10 mouse cellular contexts compared by ENCODE assay signal in the genomic region with DNA sequence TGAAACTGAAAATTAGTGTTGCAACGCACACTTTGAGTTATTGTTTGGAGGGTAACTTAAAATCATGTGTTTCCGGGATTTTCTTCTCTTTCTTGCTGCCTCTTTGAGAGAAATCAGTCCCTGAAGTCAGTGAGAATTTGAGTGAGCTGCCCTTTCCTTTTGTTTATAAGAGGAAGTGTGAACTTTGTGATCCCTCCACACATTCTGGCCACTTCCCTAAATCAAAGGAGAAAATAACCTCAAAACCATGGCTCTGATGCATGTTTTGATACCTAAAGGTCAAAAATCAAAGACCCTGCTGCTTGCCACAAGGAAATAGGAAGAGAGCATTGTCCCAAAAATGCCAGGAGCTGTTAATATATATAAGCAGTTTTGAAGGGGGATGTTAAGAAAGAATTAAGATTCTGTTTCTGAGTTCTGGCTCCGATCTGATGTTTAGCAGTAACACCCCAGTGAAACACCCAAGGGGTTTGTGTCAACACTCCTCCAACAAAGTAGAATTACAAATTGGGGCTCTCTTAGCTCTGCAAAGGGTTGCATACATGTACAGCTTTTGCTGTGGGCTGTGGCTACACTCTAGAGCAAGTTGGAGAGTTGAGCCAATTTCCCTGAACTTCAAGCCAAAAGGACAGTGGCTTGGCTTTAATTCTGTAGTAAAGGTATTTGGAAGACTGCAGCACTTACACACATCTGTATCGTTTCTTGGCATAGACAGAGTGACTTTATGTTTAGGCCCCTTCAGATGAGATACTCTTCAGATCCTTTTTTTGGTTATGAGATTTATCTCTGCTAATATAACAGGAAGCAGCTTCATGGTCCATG.
A peak's percentile ranks its signal among the peaks of the same experiment; 100 is the strongest.
DNase-seq lines count a peak whose midpoint lies in the region; ATAC-seq and TF ChIP-seq lines count a peak whose summit lies in the region.
"Had no signal": no experiment of that assay in that cellular context is flagged by ENCODE, and none has a peak within 500 bp of the region (broad histone marks: within the 10 kb centered on the region; RNA-seq: fewer than 3 reads in every experiment).

No protein-coding gene starts in this region.

- no peak for TF ChIP-seq POLR2A in bone marrow, adult 2 months (IDR thresholded peaks at IDR 0.05; ENCODE audit: borderline replicate concordance, control insufficient read depth, low read depth, low read length)

- no peaks in the 10 kb centered on the region for H3K9me3 ChIP-seq in heart, embryonic 12.5 days (replicated peaks)
- H3K9me3 ChIP-seq: midbrain, embryonic 10.5 days had no signal

- no peaks in the 10 kb centered on the region for H3K27me3 ChIP-seq in heart, embryonic 12.5 days (replicated peaks)

- no peak for TF ChIP-seq CTCF in layer of hippocampus, adult 2 months (conservative IDR thresholded peaks at IDR 0.05)
- TF ChIP-seq CTCF in bone marrow, adult 2 months (IDR thresholded peaks at IDR 0.05; ENCODE audit: control insufficient read depth, insufficient read depth, low read length) = no peak

- H3K9ac ChIP-seq in heart, embryonic 12.5 days = no peak overlapping the region

- WGBS in bone marrow, adult 2 months = 22% methylated on average over 4 of the region's 4 CpGs
- WGBS in heart, embryonic 12.5 days = 61% methylated on average over 4 of the region's 4 CpGs

- no peak overlapping the region for H3K4me2 ChIP-seq in heart, embryonic 12.5 days

- H3K27ac ChIP-seq in layer of hippocampus, adult 2 months = peak overlapping the region; percentile 57; the same call in 1 of the 2 replicates
- peak overlapping the region; percentile 60; the same call in 1 of the 2 replicates for H3K27ac ChIP-seq in bone marrow, adult 2 months (ENCODE audit: control insufficient read depth, insufficient read depth, low read depth, low read length, poor library complexity)
- H3K27ac ChIP-seq in heart, embryonic 12.5 days (ENCODE audit: poor library complexity, severe bottlenecking) = peak overlapping the region; percentile 67
- H3K27ac ChIP-seq: midbrain, embryonic 10.5 days had no signal

- H3K4me1 ChIP-seq in bone marrow, adult 2 months (ENCODE audit: control insufficient read depth, insufficient read depth, low read length) = peaks cover 6% of the 10 kb centered on the region; the same call in 1 of the 2 replicates
- peaks cover 27% of the 10 kb centered on the region for H3K4me1 ChIP-seq in heart, embryonic 12.5 days (replicated peaks)

- no peaks in the 10 kb centered on the region for H3K36me3 ChIP-seq in heart, embryonic 12.5 days
- H3K36me3 ChIP-seq: midbrain, embryonic 10.5 days had no signal

- no peak for ATAC-seq in heart, embryonic 12.5 days (ENCODE audit: insufficient number of reproducible peaks, low FRiP score)
- peak; percentile 56 for ATAC-seq in megakaryocyte progenitor cell, adult 5-6 weeks (replicated peaks; ENCODE audit: poor library complexity)

- no peak for DNase-seq in layer of hippocampus, adult 2 months (ENCODE audit: low spot score in 2 of 2)
- no peak for DNase-seq in layer of hippocampus, postnatal 36 days
- DNase-seq in urinary bladder, postnatal 10 days (ENCODE audit: low spot score) = no peak
- no peak for DNase-seq in thymus, adult 18-20 months
- DNase-seq: layer of hippocampus, adult 9-11 months had no signal

- no peak overlapping the region for H3K4me3 ChIP-seq in layer of hippocampus, adult 2 months
- no peak overlapping the region for H3K4me3 ChIP-seq in bone marrow, adult 2 months (replicated peaks; ENCODE audit: control insufficient read depth, low read depth, low read length)
- H3K4me3 ChIP-seq in heart, embryonic 12.5 days = no peak overlapping the region
- H3K4me3 ChIP-seq: erythroblast, embryonic 14.5 days; midbrain, embryonic 10.5 days had no signal
